Mouse (Mus musculus): ENCODE results near the gene Olfr27. TPM values are rescaled to one million over a fixed set of nuclear protein-coding genes. Genes with fewer than 3 reads are reported as not detected.

Olfr27 gene
- total RNA-seq (2015) (not detected in 2 replicates), total RNA-seq (2017) (not detected in 2 replicates)

DNA sequence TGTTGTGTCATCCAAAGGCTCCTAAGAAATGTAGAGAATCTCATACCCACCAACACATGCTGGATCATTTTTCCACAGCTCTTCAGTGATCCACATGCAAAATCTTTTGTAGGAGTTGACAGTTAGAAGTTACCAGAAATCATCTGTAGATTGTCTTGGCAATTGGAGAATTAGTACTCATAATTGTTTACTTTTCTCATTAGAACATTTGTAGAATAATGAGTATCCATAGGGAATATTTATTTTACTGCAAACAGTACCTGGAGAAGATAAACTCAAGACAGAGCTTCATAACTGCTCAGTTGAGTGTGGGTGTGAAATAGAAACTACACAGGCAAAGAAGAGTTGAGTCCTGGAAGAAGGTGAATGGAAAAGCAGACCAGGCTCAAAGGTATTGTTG, at the start of gene Olfr27:
Gene Olfr27, plus strand, starts transcription at position 301 of the 400 bp plus-strand sequence.
- ATAC-seq (replicated peaks; ENCODE audit: poor library complexity) = no peak

DNA sequence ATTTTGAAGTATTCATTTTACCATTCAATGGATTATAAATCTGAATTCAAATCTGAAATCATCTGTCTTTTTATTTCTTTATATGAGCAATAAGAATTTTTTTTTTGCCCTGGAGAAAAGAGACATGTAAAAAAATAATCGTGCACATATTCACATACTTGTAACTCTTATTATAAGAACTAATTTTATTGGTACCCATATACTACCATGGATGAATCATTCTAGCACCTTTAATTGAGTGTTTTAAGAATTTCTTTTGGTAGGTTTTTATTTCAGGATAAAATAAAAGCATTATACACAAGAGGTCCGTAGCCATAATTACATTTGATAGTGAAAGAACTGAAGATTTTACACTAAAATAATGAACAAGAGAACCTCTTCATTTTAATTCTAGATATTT, 49.1 kb upstream of the Olfr27 start, which contains the start of gene Olfr938:
Gene Olfr938, minus strand, starts transcription at position 101 of the 400 bp plus-strand sequence.
- ATAC-seq (replicated peaks; ENCODE audit: poor library complexity) = no peak

DNA sequence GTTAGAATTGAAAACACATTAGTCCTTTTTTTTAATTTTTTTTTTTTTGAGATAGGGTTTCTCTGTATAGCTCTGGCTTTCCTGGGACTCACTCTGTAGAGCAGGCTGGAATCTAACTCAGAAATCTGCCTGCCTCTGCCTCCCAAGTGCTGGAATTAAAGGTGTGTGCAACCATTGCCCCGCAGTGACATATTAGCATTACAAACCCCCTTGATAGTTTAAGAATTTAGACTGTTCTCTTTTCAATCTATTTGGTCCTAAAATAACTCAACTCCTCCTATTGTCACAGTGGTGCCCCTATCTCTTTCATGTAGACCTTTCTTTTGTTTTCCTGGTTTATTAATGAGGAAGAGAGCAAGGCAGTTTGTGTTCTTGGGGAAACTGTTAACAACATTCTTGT, 605 bp upstream of the Olfr27 start:
- ATAC-seq (replicated peaks; ENCODE audit: poor library complexity) = no peak

DNA sequence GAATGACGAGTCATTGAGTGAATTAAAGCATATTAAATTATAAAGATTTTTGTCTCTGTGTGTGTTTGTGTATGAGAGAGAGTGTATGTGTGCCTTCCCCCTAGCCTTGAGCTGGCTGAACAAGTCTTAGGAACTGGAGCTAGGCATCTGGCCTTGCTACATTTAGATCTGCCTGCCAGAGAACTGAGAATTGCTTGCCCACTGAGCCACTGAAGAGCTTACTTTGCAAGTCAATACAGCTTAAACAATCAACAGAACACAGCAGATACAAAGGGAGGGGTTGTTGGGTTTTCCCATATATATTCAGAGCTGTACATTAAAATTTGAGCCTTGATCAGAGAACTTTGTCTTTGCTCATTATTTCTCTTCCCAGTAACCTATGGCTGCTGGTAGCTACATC, 24.5 kb downstream of the Olfr27 start:
- ATAC-seq (replicated peaks; ENCODE audit: poor library complexity) = no peak

DNA sequence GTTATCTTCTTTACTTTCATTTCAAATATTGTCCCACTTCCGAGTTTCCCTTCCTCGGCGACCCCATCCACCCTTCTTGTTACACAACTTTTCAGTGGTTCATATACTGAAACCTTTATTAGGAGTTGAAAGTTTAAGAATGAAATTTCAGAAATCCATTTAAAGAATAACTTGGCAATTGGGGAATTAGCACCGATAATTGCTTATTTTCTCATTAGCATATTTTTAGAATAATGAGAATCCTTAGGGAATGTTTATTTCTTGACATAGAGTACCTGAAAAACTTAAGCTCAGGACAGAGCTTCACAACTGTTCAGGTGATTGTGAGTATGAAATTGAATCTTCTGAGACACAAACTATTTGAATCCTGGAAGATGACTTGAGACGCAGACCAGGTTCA, 38.1 kb downstream of the Olfr27 start, which contains the start of gene Olfr943:
Gene Olfr943, plus strand, starts transcription at position 301 of the 400 bp plus-strand sequence.
- no peak for ATAC-seq (replicated peaks; ENCODE audit: poor library complexity)

Other genes starting within 250 kb of the Olfr27 start
- gene Olfr930, start 198.3 kb upstream of the Olfr27 start, total RNA-seq (2015) = not detected in 2 replicates
- not detected in 2 replicates for gene Olfr930, start 198.3 kb upstream of the Olfr27 start, total RNA-seq (2017)
- gene Olfr933, start 155.8 kb upstream of the Olfr27 start, total RNA-seq (2015) = not detected in 2 replicates
- not detected in 2 replicates for gene Olfr933, start 155.8 kb upstream of the Olfr27 start, total RNA-seq (2017)
- gene Olfr934, start 139.8 kb upstream of the Olfr27 start, total RNA-seq (2015) = not detected in 2 replicates
- not detected in 2 replicates for gene Olfr934, start 139.8 kb upstream of the Olfr27 start, total RNA-seq (2017)
- not detected in 2 replicates for gene Olfr935, start 128.4 kb upstream of the Olfr27 start, total RNA-seq (2015)
- not detected in 2 replicates for gene Olfr935, start 128.4 kb upstream of the Olfr27 start, total RNA-seq (2017)
- gene Olfr146, start 104.8 kb upstream of the Olfr27 start, total RNA-seq (2015) = not detected in 2 replicates
- gene Olfr146, start 104.8 kb upstream of the Olfr27 start, total RNA-seq (2017) = not detected in 2 replicates
- gene Olfr937, start 63.2 kb upstream of the Olfr27 start, total RNA-seq (2015) = not detected in 2 replicates
- gene Olfr937, start 63.2 kb upstream of the Olfr27 start, total RNA-seq (2017) = not detected in 2 replicates
- not detected in 2 replicates for gene Olfr938, start 49.2 kb upstream of the Olfr27 start, total RNA-seq (2015)
- gene Olfr938, start 49.2 kb upstream of the Olfr27 start, total RNA-seq (2017) = not detected in 2 replicates
- not detected in 2 replicates for gene Olfr943, start 38.2 kb downstream of the Olfr27 start, total RNA-seq (2015)
- gene Olfr943, start 38.2 kb downstream of the Olfr27 start, total RNA-seq (2017) = not detected in 2 replicates
- gene Olfr944, start 73.8 kb downstream of the Olfr27 start, total RNA-seq (2015) = not detected in 2 replicates
- not detected in 2 replicates for gene Olfr944, start 73.8 kb downstream of the Olfr27 start, total RNA-seq (2017)
- gene Olfr1537, start 121.9 kb downstream of the Olfr27 start, total RNA-seq (2015) = not detected in 2 replicates
- not detected in 2 replicates for gene Olfr1537, start 121.9 kb downstream of the Olfr27 start, total RNA-seq (2017)
- gene Olfr945, start 148.7 kb downstream of the Olfr27 start, total RNA-seq (2015) = not detected in 2 replicates
- not detected in 2 replicates for gene Olfr945, start 148.7 kb downstream of the Olfr27 start, total RNA-seq (2017)
- not detected in 2 replicates for gene Olfr948, start 197.9 kb downstream of the Olfr27 start, total RNA-seq (2015)
- gene Olfr948, start 197.9 kb downstream of the Olfr27 start, total RNA-seq (2017) = not detected in 2 replicates